Mouse (Mus musculus): ENCODE data around the gene Tlk2.

Tlk2 gene

GRCm38 (mm10) chr11:105164516-105165510 lies 13.8 kb upstream of the Tlk2 start:
- DNase-seq (ENCODE audit: low spot score) = no peak

GRCm38 (mm10) chr11:105166780-105167179 lies 11.8 kb upstream of the Tlk2 start:
- no peak for DNase-seq (ENCODE audit: low spot score)

- DNase-seq (ENCODE audit: low spot score) = no peak
Observed at GRCm38 (mm10) chr11:105179523-105179922, 916 bp downstream of the Tlk2 start.

- DNase-seq (ENCODE audit: low spot score) = no peak
Observed at GRCm38 (mm10) chr11:105180471-105181091, 2.0 kb downstream of the Tlk2 start.

GRCm38 (mm10) chr11:105181126-105181637 lies 2.6 kb downstream of the Tlk2 start:
- peak; percentile 97 for DNase-seq (ENCODE audit: low spot score)

- peak; percentile 62 for DNase-seq (ENCODE audit: low spot score)
Observed at GRCm38 (mm10) chr11:105181689-105182460, 3.3 kb downstream of the Tlk2 start.

GRCm38 (mm10) chr11:105182461-105182855 lies 3.9 kb downstream of the Tlk2 start:
- no peak for DNase-seq (ENCODE audit: low spot score)

GRCm38 (mm10) chr11:105184678-105185077 lies 6.1 kb downstream of the Tlk2 start:
- no peak for DNase-seq (ENCODE audit: low spot score)

GRCm38 (mm10) chr11:105192186-105192585 lies 13.6 kb downstream of the Tlk2 start:
- no peak for DNase-seq (ENCODE audit: low spot score)

GRCm38 (mm10) chr11:105196893-105197662 lies 18.5 kb downstream of the Tlk2 start:
- no peak for DNase-seq (ENCODE audit: low spot score)

GRCm38 (mm10) chr11:105202403-105202802 lies 23.8 kb downstream of the Tlk2 start:
- DNase-seq (ENCODE audit: low spot score) = no peak

- DNase-seq (ENCODE audit: low spot score) = no peak
Observed at GRCm38 (mm10) chr11:105210007-105210406, 31.4 kb downstream of the Tlk2 start.

- DNase-seq (ENCODE audit: low spot score) = no peak
Observed at GRCm38 (mm10) chr11:105214257-105214656, 35.6 kb downstream of the Tlk2 start.

GRCm38 (mm10) chr11:105217771-105218170 lies 39.2 kb downstream of the Tlk2 start:
- no peak for DNase-seq (ENCODE audit: low spot score)

GRCm38 (mm10) chr11:105234501-105234900 lies 55.9 kb downstream of the Tlk2 start:
- no peak for DNase-seq (ENCODE audit: low spot score)

GRCm38 (mm10) chr11:105240991-105241390 lies 62.4 kb downstream of the Tlk2 start:
- no peak for DNase-seq (ENCODE audit: low spot score)

GRCm38 (mm10) chr11:105246369-105246768 lies 67.8 kb downstream of the Tlk2 start:
- DNase-seq (ENCODE audit: low spot score) = no peak

- DNase-seq (ENCODE audit: low spot score) = no peak
Observed at GRCm38 (mm10) chr11:105246785-105247184, 68.2 kb downstream of the Tlk2 start.

GRCm38 (mm10) chr11:105247321-105247720 lies 68.7 kb downstream of the Tlk2 start:
- no peak for DNase-seq (ENCODE audit: low spot score)

- no peak for DNase-seq (ENCODE audit: low spot score)
Observed at GRCm38 (mm10) chr11:105259733-105260132, 81.1 kb downstream of the Tlk2 start.

- no peak for DNase-seq (ENCODE audit: low spot score)
Observed at GRCm38 (mm10) chr11:105261116-105261515, 82.5 kb downstream of the Tlk2 start.
